Mouse (Mus musculus) MEL (cell line): Measurements from ENCODE around the gene Adam19. TPM values are rescaled to one million over a fixed set of nuclear protein-coding genes. Genes with fewer than 3 reads are reported as not detected.

ENCODE experiments used
- DNase-seq: peaks from one replicate; pipeline ENCODE4 v3.0.0; 2011; ENCODE audit warnings: low read depth, low spot score
- H3K27ac ChIP-seq: 2 replicates; pipeline ENCODE4 v1.5.1; 2012; ENCODE audit warnings: low read depth, mild to moderate bottlenecking, control low read depth, low read length, moderate library complexity; ENCODE audit not compliant: control insufficient read depth
- H3K27me3 ChIP-seq, 2 experiments: fragments of 150-350 bp in 1 of 2; sonication (generic) in 1 of 2; 2 replicates each; pipeline ENCODE4 v1.6.1; 2012; ENCODE audit warnings: low read length in 2 of 2, mild to moderate bottlenecking in 2 of 2, improper control_type of control experiment in 1 of 2, moderate library complexity in 1 of 2; ENCODE audit not compliant: insufficient read depth in 2 of 2, control insufficient read depth in 1 of 2
- H3K36me3 ChIP-seq, 2 experiments: 2 replicates each; pipeline ENCODE4 v1.6.1; 2012 to 2014; ENCODE audit warnings: low read length in 2 of 2, improper control_type of control experiment in 1 of 2, inconsistent platforms in 1 of 2, mild to moderate bottlenecking in 1 of 2; ENCODE audit not compliant: insufficient read depth in 2 of 2, control insufficient read depth in 1 of 2
- H3K4me1 ChIP-seq, 2 experiments: fragments of 150-350 bp in 1 of 2; sonication (generic) in 1 of 2; 2 replicates each; pipeline ENCODE4 v1.6.1; 2012; ENCODE audit warnings: low read length in 2 of 2, improper control_type of control experiment in 1 of 2, mild to moderate bottlenecking in 1 of 2; ENCODE audit not compliant: insufficient read depth in 2 of 2, control insufficient read depth in 1 of 2
- H3K4me3 ChIP-seq, 2 experiments: fragments of 150-350 bp in 1 of 2; sonication (generic) in 1 of 2; 2 replicates each; pipeline ENCODE4 v1.5.1; 2012; ENCODE audit warnings: low read depth in 2 of 2, low read length in 2 of 2, mild to moderate bottlenecking in 2 of 2, moderate library complexity in 2 of 2, control low read depth in 1 of 2, improper control_type of control experiment in 1 of 2; ENCODE audit not compliant: control insufficient read depth in 1 of 2, insufficient read depth in 1 of 2
- H3K79me2 ChIP-seq: 2 replicates; pipeline ENCODE4 v1.6.1; 2012; ENCODE audit warnings: mild to moderate bottlenecking, low read length, moderate library complexity; ENCODE audit not compliant: control insufficient read depth, poor library complexity, insufficient read depth
- H3K9ac ChIP-seq: 2 replicates; pipeline ENCODE4 v1.6.1; 2012; ENCODE audit warnings: low read depth, mild to moderate bottlenecking, control low read depth, low read length, moderate library complexity; ENCODE audit not compliant: control insufficient read depth, poor library complexity, severe bottlenecking
- H3K9me3 ChIP-seq: fragments of 150-350 bp; sonication (generic); replicated peaks from 2 replicates; pipeline ENCODE4 v1.6.1; 2012; ENCODE audit warnings: mild to moderate bottlenecking, low read length, improper control_type of control experiment, moderate library complexity; ENCODE audit not compliant: insufficient read depth
- CHD1 ChIP-seq: IDR thresholded peaks from 2 replicates; pipeline ENCODE4 v1.6.1; 2012; ENCODE audit warnings: low read depth, mild to moderate bottlenecking, inconsistent platforms, low read length, improper control_type of control experiment
- E2F4 ChIP-seq: IDR thresholded peaks from 2 replicates; pipeline ENCODE4 v1.6.1; 2011; ENCODE audit warnings: low read depth, low read length, improper control_type of control experiment, borderline replicate concordance
- EP300 ChIP-seq, 2 experiments: IDR thresholded peaks; 2 replicates each; pipeline ENCODE4 v1.6.1; 2011; ENCODE audit warnings: improper control_type of control experiment in 2 of 2, low read length in 2 of 2, low read depth in 1 of 2, mild to moderate bottlenecking in 1 of 2
- ETS1 ChIP-seq: IDR thresholded peaks from 2 replicates; pipeline ENCODE4 v1.6.1; 2012; ENCODE audit warnings: low read depth, mild to moderate bottlenecking, inconsistent platforms, low read length, improper control_type of control experiment, moderate library complexity
- GATA1 ChIP-seq: IDR thresholded peaks from 2 replicates; pipeline ENCODE4 v1.6.1; 2011; ENCODE audit warnings: low read depth, low read length, improper control_type of control experiment
- HCFC1 ChIP-seq: IDR thresholded peaks from 2 replicates; pipeline ENCODE4 v1.6.1; 2012; ENCODE audit warnings: low read depth, mild to moderate bottlenecking, inconsistent platforms, low read length, improper control_type of control experiment, moderate library complexity
- MAFK ChIP-seq: IDR thresholded peaks from 2 replicates; pipeline ENCODE4 v1.6.1; 2011; ENCODE audit warnings: low read depth, mild to moderate bottlenecking, low read length, improper control_type of control experiment, borderline replicate concordance
- MAX ChIP-seq: IDR thresholded peaks from 2 replicates; pipeline ENCODE4 v1.6.1; 2011; ENCODE audit warnings: low read length, improper control_type of control experiment
- MAZ ChIP-seq: IDR thresholded peaks from 2 replicates; pipeline ENCODE4 v1.6.1; 2012; ENCODE audit warnings: low read depth, mild to moderate bottlenecking, inconsistent platforms, low read length, improper control_type of control experiment
- MEF2A ChIP-seq: IDR thresholded peaks from 2 replicates; pipeline ENCODE4 v1.6.1; 2014; ENCODE audit warnings: low read depth, mild to moderate bottlenecking, inconsistent platforms, low read length, improper control_type of control experiment; ENCODE audit not compliant: poor library complexity, insufficient replicate concordance, severe bottlenecking; ENCODE audit errors: extremely low read depth
- NELFE ChIP-seq: IDR thresholded peaks from 2 replicates; pipeline ENCODE4 v1.6.1; 2011; ENCODE audit warnings: low read depth, low read length, improper control_type of control experiment
- POLR2A ChIP-seq, 2 experiments: IDR thresholded peaks; 2 replicates each; pipeline ENCODE4 v1.6.1; 2011 to 2012; ENCODE audit warnings: low read length in 2 of 2, mild to moderate bottlenecking in 2 of 2, control low read depth in 1 of 2, improper control_type of control experiment in 1 of 2, low read depth in 1 of 2, moderate library complexity in 1 of 2; ENCODE audit not compliant: control insufficient read depth in 1 of 2, insufficient read depth in 1 of 2, poor library complexity in 1 of 2
- POLR2AphosphoS2 ChIP-seq: IDR thresholded peaks from 2 replicates; pipeline ENCODE4 v1.6.1; 2011; ENCODE audit warnings: low read length, improper control_type of control experiment
- RAD21 ChIP-seq: IDR thresholded peaks from 2 replicates; pipeline ENCODE4 v1.6.1; 2011; ENCODE audit warnings: mild to moderate bottlenecking, low read depth, low read length, improper control_type of control experiment
- RCOR1 ChIP-seq: IDR thresholded peaks from 2 replicates; pipeline ENCODE4 v1.6.1; 2012; ENCODE audit warnings: low read depth, mild to moderate bottlenecking, inconsistent platforms, low read length, improper control_type of control experiment
- SIN3A ChIP-seq: IDR thresholded peaks from 2 replicates; pipeline ENCODE4 v1.6.1; 2012; ENCODE audit warnings: low read length, improper control_type of control experiment, inconsistent platforms
- TAL1 ChIP-seq: IDR thresholded peaks from 2 replicates; pipeline ENCODE4 v1.6.1; 2012; ENCODE audit warnings: mild to moderate bottlenecking, inconsistent platforms, low read length, moderate library complexity, mixed read lengths
- TBP ChIP-seq: IDR thresholded peaks from 2 replicates; pipeline ENCODE4 v1.8.0; 2011; ENCODE audit warnings: low read depth, low read length, improper control_type of control experiment
- TCF12 ChIP-seq: IDR thresholded peaks from 2 replicates; pipeline ENCODE4 v1.6.1; 2014; ENCODE audit warnings: low read depth, mild to moderate bottlenecking, inconsistent platforms, low read length, improper control_type of control experiment, moderate library complexity
- ZC3H11A ChIP-seq: IDR thresholded peaks from 2 replicates; pipeline ENCODE4 v1.6.1; 2012; ENCODE audit warnings: low read depth, mild to moderate bottlenecking, inconsistent platforms, low read length, improper control_type of control experiment
- ZMIZ1 ChIP-seq: IDR thresholded peaks from 2 replicates; pipeline ENCODE4 v1.6.1; 2012; ENCODE audit warnings: low read depth, mild to moderate bottlenecking, inconsistent platforms, low read length, improper control_type of control experiment, moderate library complexity
- polyA plus RNA-seq, 2 experiments: library from polyadenylated mRNA; stranded (reverse) in 1 of 2; unstranded in 1 of 2; fragments of >175 nt in 1 of 2; fragments of >200 nt in 1 of 2; gene quantifications; 2 replicates each; pipeline versions ENCODE4 v1.2.1 to v1.2.4; 2012; ENCODE audit warnings: low replicate concordance in 2 of 2, low read depth in 1 of 2; ENCODE audit not compliant: insufficient read length in 2 of 2, insufficient read depth in 1 of 2, missing spikeins in 1 of 2
- total RNA-seq: library from RNA; depleted of rRNA; stranded (reverse); fragments of 300-350 nt; gene quantifications from 2 replicates; pipeline ENCODE4 v1.2.3, GENCODE M21; 2012

Adam19 gene
- total and polyA plus RNA-seq, 3 experiments = 0.12 to 0.19 TPM; not detected in 1

GRCm38 (mm10) chr11:46084568-46084967 lies 28.8 kb downstream of the Adam19 start:
- Histone ChIP-seq H3K27me3 (no peaks in the 10 kb centered on the region), H3K79me2 (no peaks in the 10 kb centered on the region), H3K4me1 (peaks cover 45 to 53% of the 10 kb centered on the region in 2 experiments), H3K36me3 (peaks cover 0 to 48% of the 10 kb centered on the region in 2 experiments; a peak in 2 of 4 replicates), H3K9me3 (no peaks in the 10 kb centered on the region), H3K9ac (no peak overlapping the region), H3K4me3 (no peak overlapping the region), H3K27ac (peak overlapping the region; percentile 32)
- TF ChIP-seq CHD1 (no peak), RAD21 (no peak), MAZ (0 out of 2 replicates have a peak, but pooled peaks have one; percentile 22)
- no peak for DNase-seq

DNA sequence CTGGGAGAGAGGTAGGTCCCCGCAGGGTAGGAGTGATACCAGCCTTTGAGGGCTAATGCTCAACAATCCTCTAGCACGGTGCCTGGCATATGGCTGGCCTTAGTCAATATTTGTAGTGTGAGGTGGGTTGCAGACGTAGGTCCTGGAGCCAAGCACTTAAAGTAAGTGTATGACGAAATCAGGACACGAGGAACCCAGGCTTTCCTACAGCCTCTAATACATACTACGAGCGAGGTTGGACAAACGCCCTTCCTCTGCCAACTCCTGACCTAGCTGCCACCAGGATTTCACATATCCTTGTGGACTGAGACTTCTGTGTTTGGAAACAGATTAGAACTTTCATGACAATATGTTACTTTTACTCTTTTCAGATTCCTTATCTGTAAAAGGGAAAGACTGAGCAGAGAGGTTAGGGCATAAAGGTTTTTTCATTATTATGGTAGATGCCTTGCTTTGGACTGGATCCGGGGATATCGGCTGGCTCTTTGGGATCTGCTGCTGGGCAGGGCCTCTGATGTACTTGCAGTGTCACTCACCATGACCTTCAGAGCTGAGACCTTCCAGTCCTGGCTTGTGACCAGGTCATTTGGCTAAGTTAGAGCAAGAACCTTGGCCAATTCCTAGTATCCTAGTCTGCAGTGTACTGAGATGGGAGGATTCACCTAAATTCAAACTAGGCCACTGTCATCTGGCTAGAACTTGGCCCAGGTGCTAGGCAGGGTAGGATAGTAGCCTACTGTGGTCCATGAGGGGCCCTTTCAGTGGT lies 29.8 kb downstream of the Adam19 start:
- TF ChIP-seq NELFE (no peak), GATA1 (0 out of 2 replicates have a peak, but pooled peaks have one; percentile 2), EP300 (IDR thresholded peaks at IDR 0.05; ENCODE audit: low read depth in 1 of 2, low read length in 2 of 2) (no peak)
- H3K4me1 ChIP-seq = peaks cover 46 to 58% of the 10 kb centered on the region in 2 experiments
- no peak for DNase-seq

GRCm38 (mm10) chr11:46086446-46086845 lies 30.7 kb downstream of the Adam19 start:
- Histone ChIP-seq H3K36me3 (peaks cover 0 to 57% of the 10 kb centered on the region in 2 experiments; a peak in 2 of 4 replicates), H3K4me1 (peaks cover 47 to 61% of the 10 kb centered on the region in 2 experiments), H3K4me3 (no peak overlapping the region), H3K9me3 (no peaks in the 10 kb centered on the region), H3K9ac (0 out of 2 replicates have a peak overlapping the region, but pooled peaks have one; percentile 20), H3K27ac (peak overlapping the region; percentile 55), H3K79me2 (no peaks in the 10 kb centered on the region), H3K27me3 (no peaks in the 10 kb centered on the region)
- no peak for TF ChIP-seq POLR2AphosphoS2
- no peak for TF ChIP-seq TAL1
- TF ChIP-seq EP300 (IDR thresholded peaks at IDR 0.05; ENCODE audit: low read depth in 1 of 2, low read length in 2 of 2) = peak; percentile 79 to 88; a peak in 3 of 4 replicates
- peak; percentile 91 for TF ChIP-seq GATA1
- no peak for TF ChIP-seq HCFC1
- no peak for TF ChIP-seq POLR2A (IDR thresholded peaks at IDR 0.05; ENCODE audit: control insufficient read depth in 1 of 2, insufficient read depth in 1 of 2, low read depth in 1 of 2, low read length in 2 of 2, poor library complexity in 1 of 2)
- 0 out of 2 replicates have a peak, but pooled peaks have one; percentile 19 for TF ChIP-seq TBP
- 0 out of 2 replicates have a peak, but pooled peaks have one; percentile 22 for TF ChIP-seq MEF2A
- TF ChIP-seq ZC3H11A = no peak; the same call in 1 of the 2 replicates
- TF ChIP-seq E2F4 = no peak
- peak; percentile 75; the same call in 1 of the 2 replicates for TF ChIP-seq ETS1
- TF ChIP-seq MAFK = 0 out of 2 replicates have a peak, but pooled peaks have one; percentile 16
- no peak; the same call in 1 of the 2 replicates for TF ChIP-seq SIN3A
- no peak for TF ChIP-seq ZMIZ1
- TF ChIP-seq RCOR1 = peak; percentile 83
- peak; percentile 65 for TF ChIP-seq TCF12
- TF ChIP-seq MAX = no peak
- peak; percentile 70 for DNase-seq

More for the DNA sequence above, 29.8 kb downstream of the Adam19 start:
- Histone ChIP-seq H3K9ac (no peak overlapping the region), H3K9me3 (no peaks in the 10 kb centered on the region), H3K36me3 (peaks cover 0 to 50% of the 10 kb centered on the region in 2 experiments; a peak in 2 of 4 replicates), H3K27me3 (no peaks in the 10 kb centered on the region), H3K4me3 (no peak overlapping the region), H3K79me2 (no peaks in the 10 kb centered on the region), H3K27ac (no peak overlapping the region)
